Mouse (Mus musculus): Measurements from ENCODE around the gene Hist1h1d.
"Not testable (repeated sequence)": the region's sequence is repeated elsewhere in the genome, so short reads cannot be mapped to it uniquely, and the experiment has no call there.

DNA sequence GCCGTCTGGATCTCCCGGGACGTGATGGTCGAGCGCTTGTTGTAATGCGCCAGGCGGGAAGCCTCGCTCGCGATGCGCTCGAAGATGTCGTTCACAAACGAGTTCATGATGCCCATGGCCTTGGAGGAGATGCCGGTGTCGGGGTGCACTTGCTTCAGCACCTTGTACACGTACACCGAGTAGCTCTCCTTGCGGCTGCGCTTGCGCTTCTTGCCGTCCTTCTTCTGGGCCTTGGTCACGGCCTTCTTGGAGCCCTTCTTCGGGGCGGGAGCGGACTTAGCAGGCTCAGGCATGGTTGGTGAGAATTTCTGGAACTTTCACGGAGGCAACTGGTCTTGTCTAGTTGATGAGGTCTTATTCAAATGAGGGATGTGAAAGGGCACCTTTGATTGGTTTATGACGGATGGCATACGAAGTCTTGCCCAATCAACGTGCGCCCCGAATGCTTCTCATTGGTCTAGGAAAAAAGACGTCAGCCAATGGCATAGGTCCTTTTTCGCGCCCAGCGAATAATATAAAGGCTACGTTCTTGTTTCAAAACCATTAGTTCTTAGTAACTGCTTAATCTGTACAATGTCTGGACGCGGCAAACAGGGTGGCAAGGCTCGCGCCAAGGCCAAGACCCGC, 20.9 kb downstream of the Hist1h1d start, which contains the start of the genes Hist1h2bf and Hist1h2ad:
- TF ChIP-seq POLR2A (IDR thresholded peaks at IDR 0.05; ENCODE audit: borderline replicate concordance, extremely low read depth, insufficient read depth, insufficient read length, poor library complexity, severe bottlenecking); CTCF (IDR thresholded peaks at IDR 0.05; ENCODE audit: borderline replicate concordance, extremely low read depth, insufficient read depth, insufficient read length): not testable (repeated sequence)

Measured in brain, embryonic 14.5 days (tissue).